Mouse (Mus musculus) kidney, adult 2 months (tissue): Measurements from ENCODE around the gene Camk2d. TPM values are rescaled to one million over a fixed set of nuclear protein-coding genes. Genes with fewer than 3 reads are reported as not detected.

ENCODE experiments used
- DNase-seq: peaks from one replicate; pipeline ENCODE4 v3.0.0; 2021
- H3K27ac ChIP-seq: fragments of 200-500 bp; 2 replicates; pipeline ENCODE4 v1.5.1; 2012; ENCODE audit warnings: low read depth, low read length, control low read depth, inconsistent platforms; ENCODE audit not compliant: insufficient read depth
- H3K27me3 ChIP-seq: fragments of 200-500 bp; replicated peaks from 2 replicates; pipeline ENCODE4 v1.6.1; 2012; ENCODE audit warnings: mild to moderate bottlenecking, moderate library complexity, low read length, inconsistent platforms; ENCODE audit not compliant: control insufficient read depth, insufficient read depth
- H3K36me3 ChIP-seq: fragments of 200-500 bp; 2 replicates; pipeline ENCODE4 v1.6.1; 2012; ENCODE audit warnings: mild to moderate bottlenecking, moderate library complexity, low read length, inconsistent platforms; ENCODE audit not compliant: control insufficient read depth, insufficient read depth
- H3K4me1 ChIP-seq: fragments of 200-500 bp; 2 replicates; pipeline ENCODE4 v1.6.1; 2011; ENCODE audit warnings: low read length; ENCODE audit not compliant: control insufficient read depth, insufficient read depth
- H3K4me3 ChIP-seq: fragments of 200-500 bp; 2 replicates; pipeline ENCODE4 v1.5.1; 2011; ENCODE audit warnings: mild to moderate bottlenecking, low read depth, low read length, control low read depth; ENCODE audit not compliant: insufficient read depth
- CTCF ChIP-seq: fragments of 200-500 bp; conservative IDR thresholded peaks from 2 replicates; pipeline ENCODE4 v1.5.1; 2011; ENCODE audit warnings: low read depth, mild to moderate bottlenecking, control low read depth, low read length, moderate library complexity, mixed read lengths; ENCODE audit not compliant: insufficient read depth, insufficient read length
- POLR2A ChIP-seq: fragments of 200-500 bp; IDR thresholded peaks from one replicate; pipeline ENCODE4 v1.6.1; 2011; ENCODE audit warnings: low read depth, low read length, control low read depth
- WGBS: fragments of 180-500 bp; shearing (Covaris S2); methylation state at CpG from one replicate; pipeline ENCODE4 v1.1.7; 2018; 5-methylcytosine and 5-hydroxymethylcytosine counted together
- polyA plus RNA-seq: library from polyadenylated mRNA; depleted of rRNA; stranded (reverse); fragments of >200 nt; gene quantifications from 2 replicates; pipeline ENCODE4 v1.2.3, GENCODE M21; 2012; rRNA removed

The Camk2d gene
- 31.2 and 37.9 TPM in 2 replicates for polyA plus RNA-seq

- no peak for TF ChIP-seq CTCF
- peak; percentile 10 for TF ChIP-seq POLR2A
- peak; percentile 99 for DNase-seq
- peak within 1 kb of the TSS; percentile 96 for H3K27ac ChIP-seq
- no peaks in the 10 kb centered on the region for H3K27me3 ChIP-seq
- no peaks in the 10 kb centered on the region for H3K4me1 ChIP-seq
- no peaks in the 10 kb centered on the region for H3K36me3 ChIP-seq
- peak within 1 kb of the TSS; percentile 90 for H3K4me3 ChIP-seq
- under 1% methylated on average over 16 of the region's 16 CpGs for WGBS
These were observed at the start of gene Camk2d for GRCm38 (mm10) chr3:126596086-126596485. Gene Camk2d (plus strand): TSS chr3:126596302.

GRCm38 (mm10) chr3:126547941-126548340 lies 48.2 kb upstream of the Camk2d start:
- no peaks in the 10 kb centered on the region for H3K36me3 ChIP-seq
- H3K27me3 ChIP-seq, result no peaks in the 10 kb centered on the region
- no peak for DNase-seq
- no peaks in the 10 kb centered on the region for H3K4me1 ChIP-seq
- no peak overlapping the region for H3K27ac ChIP-seq
- TF ChIP-seq POLR2A, result no peak
- TF ChIP-seq CTCF, result no peak
- H3K4me3 ChIP-seq, result no peak overlapping the region

GRCm38 (mm10) chr3:126563646-126564045 lies 32.5 kb upstream of the Camk2d start:
- Histone ChIP-seq H3K4me3 (no peak overlapping the region), H3K27me3 (no peaks in the 10 kb centered on the region), H3K27ac (no peak overlapping the region), H3K36me3 (no peaks in the 10 kb centered on the region), H3K4me1 (no peaks in the 10 kb centered on the region)
- WGBS, result 49% methylated on average over 2 of the region's 2 CpGs
- TF ChIP-seq POLR2A (no peak), CTCF (no peak)
- no peak for DNase-seq

- H3K27ac ChIP-seq, result no peak overlapping the region
- no peaks in the 10 kb centered on the region for H3K27me3 ChIP-seq
- no peak overlapping the region for H3K4me3 ChIP-seq
- H3K4me1 ChIP-seq, result no peaks in the 10 kb centered on the region
- 89% methylated on average over 1 of the region's 1 CpGs for WGBS
- DNase-seq, result no peak
- TF ChIP-seq POLR2A, result no peak
- H3K36me3 ChIP-seq, result no peaks in the 10 kb centered on the region
These were observed 25.5 kb upstream of the Camk2d start for GRCm38 (mm10) chr3:126570628-126571027.

- Histone ChIP-seq H3K27me3 (no peaks in the 10 kb centered on the region), H3K4me1 (no peaks in the 10 kb centered on the region), H3K4me3 (no peak overlapping the region), H3K36me3 (no peaks in the 10 kb centered on the region), H3K27ac (no peak overlapping the region)
- TF ChIP-seq POLR2A, result no peak
- TF ChIP-seq CTCF, result no peak
- 54% methylated on average over 5 of the region's 5 CpGs for WGBS
- no peak for DNase-seq
These were observed 23.2 kb upstream of the Camk2d start for GRCm38 (mm10) chr3:126572915-126573314.

- no peaks in the 10 kb centered on the region for H3K36me3 ChIP-seq
- H3K4me3 ChIP-seq, result no peak overlapping the region
- DNase-seq, result peak; percentile 31
- 68% methylated on average over 2 of the region's 2 CpGs for WGBS
- H3K27ac ChIP-seq, result no peak overlapping the region
- no peaks in the 10 kb centered on the region for H3K4me1 ChIP-seq
- no peaks in the 10 kb centered on the region for H3K27me3 ChIP-seq
- TF ChIP-seq POLR2A, result no peak
- TF ChIP-seq CTCF, result peak; percentile 51
These were observed 20.2 kb upstream of the Camk2d start for GRCm38 (mm10) chr3:126575927-126576326.

GRCm38 (mm10) chr3:126586134-126586533 lies 10.0 kb upstream of the Camk2d start:
- no peak for DNase-seq
- no peaks in the 10 kb centered on the region for H3K27me3 ChIP-seq
- TF ChIP-seq CTCF (no peak), POLR2A (no peak)
- no peaks in the 10 kb centered on the region for H3K4me1 ChIP-seq
- H3K36me3 ChIP-seq, result no peaks in the 10 kb centered on the region
- no peak overlapping the region for H3K27ac ChIP-seq
- no peak overlapping the region for H3K4me3 ChIP-seq
- 93% methylated on average over 3 of the region's 3 CpGs for WGBS

- Histone ChIP-seq H3K4me1 (no peaks in the 10 kb centered on the region), H3K27me3 (no peaks in the 10 kb centered on the region), H3K36me3 (no peaks in the 10 kb centered on the region), H3K4me3 (no peak overlapping the region), H3K27ac (no peak overlapping the region)
- WGBS, result 66% methylated on average over 3 of the region's 3 CpGs
- DNase-seq, result no peak
- TF ChIP-seq CTCF (no peak), POLR2A (no peak)
These were observed 8.6 kb upstream of the Camk2d start for GRCm38 (mm10) chr3:126587477-126587876.
